Mouse (Mus musculus) heart, postnatal 0 days (tissue): ENCODE results near the gene Mgat4a. TPM values are rescaled to one million over a fixed set of nuclear protein-coding genes. Genes with fewer than 3 reads are reported as not detected.
A peak's percentile ranks its signal among the peaks of the same experiment; 100 is the strongest.

Experiments used
- ATAC-seq: fragments of 200-750 bp; cut with Nextera tagmentation; 2 replicates; pipeline ENCODE4 v1.8.0; 2017; ENCODE audit warnings: low read depth, moderate number of reproducible peaks, moderate library complexity; ENCODE audit not compliant: insufficient read depth
- DNase-seq: peaks from one replicate; pipeline ENCODE4 v3.0.0-alpha.2; 2016; ENCODE audit warnings: low spot score
- H3K27ac ChIP-seq: fragments of 300-500 bp; sonication (generic); 2 replicates; pipeline ENCODE4 v1.5.1; 2014; ENCODE audit warnings: low read depth, mild to moderate bottlenecking
- H3K27me3 ChIP-seq: fragments of 300-500 bp; sonication (generic); 2 replicates; pipeline ENCODE4 v1.6.1; 2014; ENCODE audit warnings: low read length, mixed read lengths; ENCODE audit not compliant: control insufficient read depth, insufficient read depth
- H3K36me3 ChIP-seq: fragments of 300-500 bp; sonication (generic); replicated peaks from 2 replicates; pipeline ENCODE4 v1.6.1; 2014; ENCODE audit warnings: low read length, mixed read lengths; ENCODE audit not compliant: control insufficient read depth, insufficient read depth
- H3K4me1 ChIP-seq: fragments of 300-500 bp; sonication (generic); 2 replicates; pipeline ENCODE4 v1.6.1; 2014; ENCODE audit warnings: antibody characterized with exemption; ENCODE audit not compliant: control insufficient read depth, insufficient read depth
- H3K4me2 ChIP-seq: fragments of 300-500 bp; sonication (generic); 2 replicates; pipeline ENCODE4 v1.6.1; 2014; ENCODE audit warnings: low read depth, mild to moderate bottlenecking, low read length, moderate library complexity
- H3K4me3 ChIP-seq: fragments of 300-500 bp; sonication (generic); 2 replicates; pipeline ENCODE4 v1.5.1; 2014; ENCODE audit warnings: low read depth, low read length
- H3K9ac ChIP-seq: fragments of 300-500 bp; sonication (generic); replicated peaks from 2 replicates; pipeline ENCODE4 v1.6.1; 2014; ENCODE audit warnings: low read depth, low read length, mixed read lengths
- H3K9me3 ChIP-seq: fragments of 300-500 bp; sonication (generic); replicated peaks from 2 replicates; pipeline ENCODE4 v1.6.1; 2016; ENCODE audit warnings: low read length; ENCODE audit not compliant: control insufficient read depth
- CTCF ChIP-seq: IDR thresholded peaks from 2 replicates; pipeline ENCODE4 v1.5.1; 2016; ENCODE audit warnings: antibody characterized with exemption, control low read depth, low read depth
- EP300 ChIP-seq: IDR thresholded peaks from 2 replicates; pipeline ENCODE4 v1.6.1; 2016; ENCODE audit warnings: antibody characterized with exemption, low read depth
- WGBS: fragments of 180-500 bp; shearing (Covaris S2); extraction: QIAGEN DNeasy Blood & Tissue Kit; methylation state at CpG from one replicate; pipeline ENCODE4 v1.1.7; 2014; 5-methylcytosine and 5-hydroxymethylcytosine counted together
- polyA plus RNA-seq: library from polyadenylated mRNA; unstranded; fragments of >200 nt; fragmentation: Nextera tagmentation; extraction: Ambion mirVana; gene quantifications from 2 replicates; pipeline ENCODE4 v1.2.1, GENCODE M21; 2015
- total RNA-seq: library from RNA; depleted of rRNA; stranded (reverse); fragments of >200 nt; gene quantifications from 2 replicates; pipeline ENCODE4 v1.2.3, GENCODE M21; 2014; ENCODE audit warnings: low replicate concordance

Mgat4a gene
- total and polyA plus RNA-seq, 2 experiments from 2014 or later = 4.4 to 7.3 TPM

DNA sequence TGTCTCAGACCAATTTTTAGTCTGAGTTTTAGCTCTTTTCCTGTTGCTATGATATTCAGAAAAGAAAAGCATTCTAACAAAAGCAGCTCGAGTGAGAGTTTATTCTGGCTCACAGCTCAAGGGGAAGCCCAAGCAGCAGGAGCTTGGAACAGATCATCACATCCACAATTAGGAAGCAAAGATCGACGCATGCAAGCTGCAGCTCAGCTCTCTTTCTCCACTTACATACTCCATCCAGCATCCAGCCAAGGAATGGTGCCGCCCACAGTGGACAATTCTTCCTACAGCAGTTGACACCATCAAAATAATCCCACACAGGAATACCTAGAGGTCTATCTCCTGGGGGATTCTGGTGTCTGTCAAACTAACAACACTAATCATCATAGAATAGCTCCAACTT lies 22.0 kb downstream of the Mgat4a start:
- H3K9me3 ChIP-seq = no peaks in the 10 kb centered on the region
- DNase-seq (no peak), ATAC-seq (no peak)
- H3K27ac ChIP-seq = peak overlapping the region; percentile 32; the same call in 1 of the 2 replicates
- no peak overlapping the region for H3K4me2 ChIP-seq
- no peaks in the 10 kb centered on the region for H3K27me3 ChIP-seq
- H3K36me3 ChIP-seq = no peaks in the 10 kb centered on the region
- no peaks in the 10 kb centered on the region for H3K4me1 ChIP-seq
- TF ChIP-seq CTCF = no peak
- TF ChIP-seq EP300 = no peak
- WGBS = 76% methylated on average over 4 of the region's 4 CpGs
- no peak overlapping the region for H3K4me3 ChIP-seq
- no peak overlapping the region for H3K9ac ChIP-seq

DNA sequence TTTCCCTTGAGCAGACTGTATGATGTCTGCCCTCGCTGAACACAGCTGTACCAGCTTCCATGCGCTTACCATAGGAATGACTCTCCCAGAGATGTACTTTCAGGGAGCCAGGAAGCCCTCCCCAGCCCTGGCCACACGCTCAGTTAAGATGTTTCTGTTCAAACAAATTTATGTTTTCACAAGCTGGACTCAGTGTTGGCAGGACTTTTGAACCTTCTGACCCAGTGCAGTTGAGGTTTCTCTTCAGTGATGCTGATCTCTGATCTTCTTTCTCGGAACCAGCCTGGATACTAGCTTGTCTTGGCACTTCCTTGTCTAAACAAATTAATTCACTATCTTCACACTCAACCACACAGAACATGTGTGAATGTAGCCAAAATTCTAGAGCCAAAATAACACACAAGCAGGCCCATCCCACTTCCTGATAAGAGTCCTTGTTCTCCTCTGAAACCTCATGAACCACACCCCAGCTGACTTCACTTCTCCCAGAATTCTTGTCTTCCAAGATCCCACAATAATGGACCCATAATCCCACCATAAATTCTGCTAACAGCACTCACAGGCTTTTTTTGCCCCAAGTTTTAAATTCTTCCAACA lies 22.6 kb downstream of the Mgat4a start:
- ATAC-seq (peak; percentile 49; the same call in 1 of the 2 replicates), DNase-seq (peak; percentile 44)
- no peaks in the 10 kb centered on the region for H3K9me3 ChIP-seq
- no peak for TF ChIP-seq EP300
- TF ChIP-seq CTCF = no peak
- no peak overlapping the region for H3K9ac ChIP-seq
- H3K36me3 ChIP-seq = no peaks in the 10 kb centered on the region
- H3K4me3 ChIP-seq = no peak overlapping the region
- peak overlapping the region; percentile 32 for H3K27ac ChIP-seq
- no peaks in the 10 kb centered on the region for H3K27me3 ChIP-seq
- no peak overlapping the region for H3K4me2 ChIP-seq
- 49% methylated on average over 4 of the region's 4 CpGs for WGBS
- H3K4me1 ChIP-seq = peaks cover 6% of the 10 kb centered on the region; the same call in 1 of the 2 replicates

DNA sequence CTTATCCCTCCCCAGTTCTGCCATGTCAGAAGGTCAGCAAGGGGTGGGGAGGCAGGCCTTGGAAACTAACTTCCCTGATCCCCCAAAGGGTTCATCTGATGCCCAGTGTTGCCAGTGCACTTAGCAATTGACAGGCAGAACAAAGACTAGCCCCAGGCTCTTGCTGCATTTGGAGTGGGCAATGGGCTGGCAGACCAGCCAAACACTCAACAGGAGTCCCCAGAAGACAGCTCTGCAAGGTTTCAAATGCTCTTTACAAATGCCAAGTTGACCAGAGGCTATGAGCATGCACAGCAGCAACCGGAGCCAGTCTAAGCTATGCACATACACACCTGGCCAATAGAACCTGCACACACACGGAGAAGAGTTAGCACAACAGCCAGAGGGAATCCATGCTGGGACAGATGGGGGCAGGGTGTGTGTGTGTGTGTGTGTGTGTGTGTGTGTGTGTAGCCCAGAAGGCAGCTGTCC lies 27.8 kb downstream of the Mgat4a start:
- 77% methylated on average over 2 of the region's 2 CpGs for WGBS
- no peak for DNase-seq
- H3K9me3 ChIP-seq = no peaks in the 10 kb centered on the region
- H3K27ac ChIP-seq = peak overlapping the region; percentile 85
- no peak; the same call in 1 of the 2 replicates for ATAC-seq
- peaks cover 26% of the 10 kb centered on the region for H3K4me1 ChIP-seq
- peak overlapping the region; percentile 21; the same call in 1 of the 2 replicates for H3K9ac ChIP-seq
- H3K4me3 ChIP-seq = no peak overlapping the region
- TF ChIP-seq EP300 = no peak
- no peak overlapping the region for H3K4me2 ChIP-seq
- no peaks in the 10 kb centered on the region for H3K27me3 ChIP-seq
- 0 out of 2 replicates have a peak, but pooled peaks cover 6% of the 10 kb centered on the region for H3K36me3 ChIP-seq

DNA sequence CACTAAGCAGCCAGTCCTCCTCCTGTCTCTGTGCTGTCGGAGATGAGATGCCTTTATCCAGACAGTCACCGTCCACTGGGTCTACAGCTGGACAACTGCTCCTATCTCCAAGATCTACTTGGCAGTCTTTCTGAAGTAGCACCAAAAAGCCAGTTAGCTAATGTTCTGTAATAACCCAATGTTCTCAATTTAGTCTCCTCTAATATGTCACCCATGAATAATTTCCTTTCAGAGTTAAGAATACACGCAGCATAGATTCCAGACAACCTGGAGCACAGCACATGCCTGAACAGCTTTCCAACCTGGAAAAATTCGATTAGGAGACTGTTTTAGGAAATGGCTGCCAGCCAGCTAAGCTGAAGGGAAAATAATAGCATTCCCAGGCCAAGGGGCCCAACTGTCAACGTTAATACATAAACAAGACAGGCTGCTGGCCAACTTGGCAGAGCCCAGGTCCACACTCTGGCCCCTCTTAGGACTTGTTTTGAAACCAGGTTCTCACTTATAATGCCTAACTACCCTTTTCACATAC lies 28.6 kb downstream of the Mgat4a start:
- 8% methylated on average over 5 of the region's 5 CpGs for WGBS
- H3K9ac ChIP-seq = 0 out of 2 replicates have a peak overlapping the region, but pooled peaks have one; percentile 21
- TF ChIP-seq CTCF (no peak), EP300 (no peak)

DNA sequence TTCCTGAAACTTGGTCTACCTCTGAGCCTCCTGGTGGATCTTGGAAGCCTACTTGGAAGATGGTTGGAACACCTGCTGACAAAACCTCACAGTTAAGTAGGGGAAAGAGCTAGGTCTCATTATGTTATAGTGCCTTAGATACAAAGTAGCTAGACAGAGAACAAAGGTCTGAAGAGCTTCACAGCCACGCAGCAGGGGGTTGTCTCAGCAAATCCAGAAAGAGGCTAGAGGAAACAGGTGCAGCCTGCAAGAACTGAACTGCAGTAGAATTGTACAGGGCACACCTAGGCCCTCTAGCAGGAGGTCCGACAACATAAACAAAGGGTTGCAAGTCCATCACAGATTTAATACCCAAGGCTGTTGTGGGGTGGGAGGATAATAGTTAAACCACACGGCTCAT lies 30.6 kb downstream of the Mgat4a start:
- WGBS = 76% methylated on average over 3 of the region's 3 CpGs
- peaks cover 26% of the 10 kb centered on the region for H3K4me1 ChIP-seq
- ATAC-seq = no peak

More for the DNA sequence above, 28.6 kb downstream of the Mgat4a start:
- peaks cover 26% of the 10 kb centered on the region for H3K4me1 ChIP-seq
- H3K36me3 ChIP-seq = 0 out of 2 replicates have a peak, but pooled peaks cover 7% of the 10 kb centered on the region
- no peak overlapping the region for H3K4me3 ChIP-seq
- DNase-seq (peak; percentile 53), ATAC-seq (peak; percentile 75)
- H3K27ac ChIP-seq = peak overlapping the region; percentile 85
- H3K4me2 ChIP-seq = peak overlapping the region; percentile 0; the same call in 1 of the 2 replicates
- H3K27me3 ChIP-seq = no peaks in the 10 kb centered on the region
- 0 out of 2 replicates have a peak, but pooled peaks cover 2% of the 10 kb centered on the region for H3K9me3 ChIP-seq

More for the DNA sequence above, 30.6 kb downstream of the Mgat4a start:
- H3K27me3 ChIP-seq = no peaks in the 10 kb centered on the region
- H3K9me3 ChIP-seq = peaks cover 12% of the 10 kb centered on the region; the same call in 1 of the 2 replicates
- DNase-seq = no peak
- H3K9ac ChIP-seq = no peak overlapping the region
- H3K4me2 ChIP-seq = no peak overlapping the region
- H3K36me3 ChIP-seq = 0 out of 2 replicates have a peak, but pooled peaks cover 7% of the 10 kb centered on the region
- no peak overlapping the region for H3K27ac ChIP-seq
- no peak overlapping the region for H3K4me3 ChIP-seq
- TF ChIP-seq CTCF (no peak), EP300 (no peak)
